ENCODE assay signal across 15 mouse cellular contexts in genomic region chr4:82027447-82027881, GRCm38 (mm10).
DNase-seq lines count a peak whose midpoint lies in the region; ATAC-seq and TF ChIP-seq lines count a peak whose summit lies in the region.
"Had no signal": no experiment of that assay in that cellular context is flagged by ENCODE, and none has a peak within 500 bp of the region (broad histone marks: within the 10 kb centered on the region; RNA-seq: fewer than 3 reads in every experiment).

No protein-coding gene starts in this region.

- no peaks in the 10 kb centered on the region for H3K36me3 ChIP-seq in heart, embryonic 12.5 days
- no peaks in the 10 kb centered on the region for H3K36me3 ChIP-seq in forebrain, embryonic 12.5 days (replicated peaks)
- H3K36me3 ChIP-seq in hindbrain, postnatal 0 days (ENCODE audit: insufficient read depth, low read length) = no peaks in the 10 kb centered on the region
- H3K36me3 ChIP-seq: liver, embryonic 13.5 days had no signal

- H3K9me3 ChIP-seq in heart, embryonic 12.5 days (replicated peaks) = no peaks in the 10 kb centered on the region
- H3K9me3 ChIP-seq in forebrain, embryonic 12.5 days = no peaks in the 10 kb centered on the region
- no peaks in the 10 kb centered on the region for H3K9me3 ChIP-seq in hindbrain, postnatal 0 days (ENCODE audit: low read length)
- H3K9me3 ChIP-seq: liver, embryonic 13.5 days had no signal

- no peak overlapping the region for H3K9ac ChIP-seq in heart, embryonic 12.5 days
- 0 out of 2 replicates have a peak overlapping the region, but pooled peaks have one; percentile 21 for H3K9ac ChIP-seq in forebrain, embryonic 12.5 days
- H3K9ac ChIP-seq in hindbrain, postnatal 0 days (replicated peaks; ENCODE audit: low read length) = no peak overlapping the region
- H3K9ac ChIP-seq: liver, embryonic 13.5 days had no signal

- no peak overlapping the region for H3K27ac ChIP-seq in heart, embryonic 12.5 days (ENCODE audit: poor library complexity, severe bottlenecking)
- H3K27ac ChIP-seq in forebrain, embryonic 12.5 days = peak overlapping the region; percentile 13; the same call in 1 of the 2 replicates
- no peak overlapping the region for H3K27ac ChIP-seq in hindbrain, postnatal 0 days
- H3K27ac ChIP-seq: heart, adult 2 months; liver, embryonic 13.5 days had no signal

- H3K4me3 ChIP-seq in heart, embryonic 12.5 days = no peak overlapping the region
- H3K4me3 ChIP-seq in forebrain, embryonic 12.5 days (replicated peaks) = no peak overlapping the region
- H3K4me3 ChIP-seq in hindbrain, postnatal 0 days (ENCODE audit: low read length) = 0 out of 2 replicates have a peak overlapping the region, but pooled peaks have one; percentile 6
- H3K4me3 ChIP-seq: heart, adult 2 months; liver, embryonic 13.5 days had no signal

- no peak for TF ChIP-seq CTCF in hindbrain, postnatal 0 days (IDR thresholded peaks at IDR 0.05; ENCODE audit: low read depth)

- no peak overlapping the region for H3K4me2 ChIP-seq in heart, embryonic 12.5 days
- peak overlapping the region; percentile 17; the same call in 1 of the 2 replicates for H3K4me2 ChIP-seq in forebrain, embryonic 12.5 days
- H3K4me2 ChIP-seq in hindbrain, postnatal 0 days (ENCODE audit: low read depth, low read length) = peak overlapping the region; percentile 38; the same call in 1 of the 2 replicates
- H3K4me2 ChIP-seq: liver, embryonic 13.5 days had no signal

- peak; percentile 9 for DNase-seq in heart, postnatal 4 days
- DNase-seq in brain, adult 2 months (ENCODE audit: low read depth, low spot score) = peak; percentile 28
- peak; percentile 49 for DNase-seq in hindbrain, postnatal 0 days (ENCODE audit: low spot score)
- no peak for DNase-seq in cerebellum, postnatal 25 days
- no peak for DNase-seq in frontal cortex, postnatal 25 days (ENCODE audit: low spot score in 2 of 2)
- DNase-seq in thymus, postnatal 10 days (ENCODE audit: low spot score in 2 of 2) = no peak
- DNase-seq: adrenal gland, adult 8-10 months; B cell, adult 2 months; cerebellum, adult 11-12 months; heart, adult 2 months; kidney, adult 18-20 months; layer of hippocampus, postnatal 36 days; liver, embryonic 13.5 days had no signal

- WGBS in heart, embryonic 12.5 days = 51% methylated on average over 9 of the region's 9 CpGs
- 25% methylated on average over 9 of the region's 9 CpGs for WGBS in forebrain, embryonic 12.5 days
- WGBS in hindbrain, postnatal 0 days = 34% methylated on average over 9 of the region's 9 CpGs

- no peak for ATAC-seq in heart, embryonic 12.5 days (ENCODE audit: insufficient number of reproducible peaks, low FRiP score)
- ATAC-seq in forebrain, embryonic 12.5 days (ENCODE audit: low FRiP score) = peak; percentile 83
- ATAC-seq in hindbrain, postnatal 0 days = peak; percentile 72

- peaks cover 28% of the 10 kb centered on the region for H3K4me1 ChIP-seq in heart, embryonic 12.5 days (replicated peaks)
- peaks cover 16% of the 10 kb centered on the region for H3K4me1 ChIP-seq in forebrain, embryonic 12.5 days
- H3K4me1 ChIP-seq in hindbrain, postnatal 0 days (ENCODE audit: insufficient read depth, low read length) = no peaks in the 10 kb centered on the region
- H3K4me1 ChIP-seq: liver, embryonic 13.5 days had no signal

- no peaks in the 10 kb centered on the region for H3K27me3 ChIP-seq in heart, embryonic 12.5 days (replicated peaks)
- H3K27me3 ChIP-seq in forebrain, embryonic 12.5 days = no peaks in the 10 kb centered on the region
- no peaks in the 10 kb centered on the region for H3K27me3 ChIP-seq in hindbrain, postnatal 0 days (ENCODE audit: insufficient read depth, low read length)
- H3K27me3 ChIP-seq: liver, embryonic 13.5 days had no signal

Comparison
In these comparisons a context has a peak if more than half of its experiments do, and no peak if none do; other contexts are left out.
1. DNase-seq: peak in heart, postnatal 4 days (single experiment), brain, adult 2 months (single experiment) and hindbrain, postnatal 0 days (single experiment); none in cerebellum, postnatal 25 days (0 of 2), frontal cortex, postnatal 25 days (0 of 2) and thymus, postnatal 10 days (0 of 2).